Mouse (Mus musculus) left cerebral cortex, adult 2 months (tissue): Measurements from ENCODE around the gene Hnmt. TPM values are rescaled to one million over a fixed set of nuclear protein-coding genes. Genes with fewer than 3 reads are reported as not detected.
"Not testable (repeated sequence)": the region's sequence is repeated elsewhere in the genome, so short reads cannot be mapped to it uniquely, and the experiment has no call there.

Experiments
- DNase-seq, 2 experiments: peaks; one replicate each; pipeline ENCODE4 v3.0.0; 2021 to 2022; ENCODE audit warnings: low spot score in 2 of 2, mixed read lengths in 1 of 2; ENCODE audit errors: extremely low spot score in 1 of 2
- H3K27ac ChIP-seq: fragments of 200-600 bp; 2 replicates; pipeline ENCODE4 v1.8.1; 2022
- H3K4me3 ChIP-seq: fragments of 200-600 bp; 2 replicates; pipeline ENCODE4 v1.8.1; 2022
- CTCF ChIP-seq: fragments of 200-600 bp; IDR thresholded peaks from 2 replicates; pipeline ENCODE4 v1.8.1; 2022; ENCODE audit warnings: antibody characterized with exemption, mild to moderate bottlenecking, moderate library complexity
- intact Hi-C: fragments of 180-260 bp; cut with DNase I; formaldehyde crosslinking; loops from one replicate; pipeline ENCODE4 v1.15.1; 2025
- total RNA-seq, 2 experiments: library from RNA; stranded (reverse); gene quantifications; 2 replicates each; pipeline ENCODE4 v1.2.3; 2021

Gene Hnmt
- total RNA-seq, 2 experiments from 2014 or later, result 19.2 to 19.3 TPM

GRCm38 (mm10) chr2:23998836-23999235, 50.4 kb downstream of the Hnmt start:
- H3K4me3 ChIP-seq, result no peak overlapping the region
- no peak for TF ChIP-seq CTCF

DNA sequence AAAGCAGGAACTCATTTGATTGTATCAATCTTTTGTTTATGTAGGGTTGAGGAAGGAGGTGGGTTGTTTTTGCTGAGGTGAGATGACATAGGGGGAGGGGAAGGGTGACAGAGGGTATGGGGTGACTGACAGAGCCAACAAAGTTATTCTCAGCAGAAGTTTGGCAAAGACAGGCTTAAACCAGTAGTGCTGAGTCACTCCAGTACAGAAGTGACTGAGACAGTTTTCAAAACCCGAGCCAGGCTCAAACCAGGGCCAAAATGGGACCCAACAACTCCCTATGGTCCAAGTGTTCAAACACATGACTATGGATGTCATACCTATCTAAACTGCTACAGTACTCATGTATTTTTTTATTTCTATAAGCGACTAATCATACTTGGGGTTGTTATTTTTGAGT, 52.4 kb downstream of the Hnmt start:
- H3K27ac ChIP-seq, result no peak overlapping the region
- no peak overlapping the region for H3K4me3 ChIP-seq
- intact Hi-C loops, result no loop called here
- no peak for DNase-seq
- no peak for TF ChIP-seq CTCF

More at GRCm38 (mm10) chr2:23998836-23999235, 50.4 kb downstream of the Hnmt start:
- H3K27ac ChIP-seq, result no peak overlapping the region
- intact Hi-C loops, result no loop called here
- DNase-seq, result no peak

DNA sequence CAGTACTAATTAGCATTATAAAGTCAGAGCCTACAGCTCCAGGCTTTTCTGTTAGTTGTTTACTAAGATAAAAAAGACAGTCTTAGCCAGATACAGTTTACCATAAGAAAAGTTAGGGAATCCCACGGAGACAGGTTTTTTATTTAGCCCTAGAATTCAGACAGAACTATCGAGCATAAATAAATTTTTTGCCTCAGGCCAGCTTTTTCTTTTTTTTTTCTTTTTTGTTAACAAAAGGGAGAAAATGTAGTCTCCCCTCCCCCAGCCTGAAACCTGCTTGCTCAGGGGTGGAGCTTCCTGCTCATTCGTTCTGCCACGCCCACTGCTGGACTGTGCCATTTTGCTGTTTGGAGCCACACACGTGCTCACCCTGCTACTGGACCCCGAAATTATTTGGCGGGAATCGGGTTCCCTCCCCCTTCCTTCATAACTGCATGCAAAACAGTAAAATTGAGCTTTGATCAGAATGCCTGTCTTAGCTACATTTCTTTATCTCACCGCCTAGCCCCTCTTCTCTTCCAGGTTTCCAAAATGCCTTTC, 59.1 kb downstream of the Hnmt start:
- intact Hi-C loops, DNase-seq, H3K27ac ChIP-seq, H3K4me3 ChIP-seq: not testable (repeated sequence)

- no peak for TF ChIP-seq CTCF
- intact Hi-C loops, result no loop called here
- no peak overlapping the region for H3K4me3 ChIP-seq
- no peak overlapping the region for H3K27ac ChIP-seq
- no peak for DNase-seq
Measured at GRCm38 (mm10) chr2:23987283-23987682, 61.9 kb downstream of the Hnmt start.

DNA sequence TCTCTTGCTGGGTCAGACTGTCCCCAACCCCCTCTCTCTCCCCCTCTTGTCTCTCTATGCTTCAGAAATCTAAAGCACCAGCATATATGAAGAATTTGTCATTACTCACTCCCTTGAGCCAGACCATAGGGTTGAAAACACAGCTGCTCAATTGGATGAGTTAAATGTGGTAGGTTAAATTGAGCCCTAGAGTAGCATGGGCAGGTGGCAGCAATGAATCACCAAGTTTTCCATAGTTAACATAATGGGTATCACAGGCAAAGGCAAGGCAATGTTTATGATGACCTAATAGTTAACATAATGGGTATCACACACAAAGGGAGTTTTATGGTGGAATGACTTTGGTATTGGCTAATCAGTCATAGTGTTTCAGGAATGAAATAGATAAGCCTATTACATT, 65.9 kb downstream of the Hnmt start:
- Histone ChIP-seq H3K27ac (no peak overlapping the region), H3K4me3 (no peak overlapping the region)
- intact Hi-C loops, result no loop called here
- DNase-seq, result no peak
- no peak for TF ChIP-seq CTCF

- no peak for DNase-seq
- no peak for TF ChIP-seq CTCF
- H3K4me3 ChIP-seq, result no peak overlapping the region
- intact Hi-C loops, result no loop called here
- no peak overlapping the region for H3K27ac ChIP-seq
Measured at GRCm38 (mm10) chr2:23982860-23983259, 66.3 kb downstream of the Hnmt start.

GRCm38 (mm10) chr2:23960659-23961274, 88.4 kb downstream of the Hnmt start:
- H3K4me3 ChIP-seq, intact Hi-C loops, DNase-seq, H3K27ac ChIP-seq: not testable (repeated sequence)

Other genes starting within 250 kb of the Hnmt start
- gene Tbpl2, start 47.2 kb upstream of the Hnmt start, total RNA-seq, result not detected
- not detected for gene Il1f8, start 103.8 kb upstream of the Hnmt start, total RNA-seq
- not detected for gene Il1f9, start 137.1 kb upstream of the Hnmt start, total RNA-seq
- gene Il1f6, start 166.0 kb upstream of the Hnmt start, total RNA-seq, result not detected
- not detected for gene Il1f5, start 227.6 kb upstream of the Hnmt start, total RNA-seq
- gene Il1f10, start 241.8 kb upstream of the Hnmt start, total RNA-seq, result not detected